Mouse (Mus musculus) embryonic fibroblast, embryonic 13.5 days (primary cell): Measurements from ENCODE around the gene Fbxl20.

Experiments used
- CTCF ChIP-seq: IDR thresholded peaks from 2 replicates; pipeline ENCODE4 v1.5.1; 2011; ENCODE audit warnings: mild to moderate bottlenecking, control low read depth, low read length, moderate library complexity, borderline replicate concordance; ENCODE audit not compliant: insufficient read depth
- POLR2A ChIP-seq: IDR thresholded peaks from 2 replicates; pipeline ENCODE4 v1.6.1; 2011; ENCODE audit warnings: low read depth, mild to moderate bottlenecking, control low read depth, low read length, moderate library complexity

DNA sequence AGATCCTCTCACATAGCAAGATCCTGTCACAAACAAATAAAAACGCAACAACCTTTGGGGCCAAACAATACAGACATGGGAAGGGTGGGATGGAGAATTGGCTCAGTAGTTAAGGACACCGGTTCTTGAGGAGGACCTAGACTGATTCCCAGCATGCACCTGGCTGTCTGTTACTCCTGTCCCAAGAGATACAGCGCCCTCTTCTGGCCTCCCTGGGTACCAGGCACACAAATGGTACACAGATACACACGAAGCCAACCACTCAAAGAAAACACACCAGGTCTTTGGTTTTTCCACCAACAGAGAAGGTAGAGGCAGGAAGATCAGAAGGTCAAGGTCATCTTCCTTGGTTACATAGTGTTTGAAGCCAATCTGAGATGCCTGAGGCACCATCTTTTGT is 104.6 kb downstream of the Fbxl20 start:
- TF ChIP-seq POLR2A (no peak), CTCF (no peak)
